Mouse (Mus musculus): ENCODE measurements around the gene Gm20388.
A peak's percentile ranks its signal among the peaks of the same experiment; 100 is the strongest.

DNA sequence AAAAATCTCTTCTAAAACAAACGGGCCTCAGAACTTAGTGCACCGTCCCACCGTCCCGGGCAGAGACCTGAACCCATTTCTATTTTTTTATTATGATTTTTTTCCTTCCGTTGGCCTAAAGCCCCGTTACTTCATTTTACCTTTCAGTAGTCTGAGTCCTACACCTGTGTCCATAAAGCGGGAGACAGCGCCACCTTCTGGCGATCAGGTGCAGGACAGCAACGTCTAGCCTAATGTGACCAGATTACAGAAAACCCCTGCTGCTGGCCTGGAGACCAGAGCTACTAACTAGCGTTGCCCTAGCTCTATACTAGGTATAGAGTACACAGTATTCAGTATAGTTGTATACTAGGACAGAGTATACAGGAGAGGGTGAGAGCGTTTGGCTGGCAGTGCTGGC, 1602.8 kb downstream of the Gm20388 start:
- TF ChIP-seq CTCF (IDR thresholded peaks at IDR 0.05; ENCODE audit: low read depth) (peak; percentile 85), EP300 (IDR thresholded peaks at IDR 0.05; ENCODE audit: low read depth) (no peak)

Data from liver, embryonic 14.5 days (tissue).